Mouse (Mus musculus): ENCODE data around the gene Gm20741. TPM values are rescaled to one million over a fixed set of nuclear protein-coding genes. Genes with fewer than 3 reads are reported as not detected.

Gene Gm20741
- polyA plus RNA-seq, 1 experiment from 2014 or later = not detected

GRCm38 (mm10) chr16:88777596-88777995 lies 34.4 kb downstream of the Gm20741 start, which contains the start of gene Gm5965:
Gm5965 (plus strand) TSS chr16:88777896.
- Histone ChIP-seq H3K27ac (ENCODE audit: low read depth, low read length) (no peak within 1 kb of the TSS), H3K9ac (ENCODE audit: low read length) (no peak within 1 kb of the TSS), H3K9me3 (ENCODE audit: control insufficient read depth, low read length) (no peaks in the 10 kb centered on the region), H3K4me1 (ENCODE audit: control insufficient read depth, insufficient read depth, low read length) (no peaks in the 10 kb centered on the region), H3K36me3 (ENCODE audit: control insufficient read depth, insufficient read depth, low read length) (no peaks in the 10 kb centered on the region), H3K27me3 (ENCODE audit: control insufficient read depth, insufficient read depth, low read length) (no peaks in the 10 kb centered on the region), H3K4me2 (ENCODE audit: low read depth) (no peak within 1 kb of the TSS), H3K4me3 (ENCODE audit: low read depth, low read length) (no peak within 1 kb of the TSS)
- DNase-seq (ENCODE audit: low spot score) (no peak), ATAC-seq (ENCODE audit: insufficient read depth, low FRiP score, low TSS enrichment) (no peak)
- 89% methylated on average over 5 of the region's 6 CpGs for WGBS

GRCm38 (mm10) chr16:88774106-88774505 lies 37.9 kb downstream of the Gm20741 start, which contains the start of gene 2310057N15Rik:
2310057N15Rik (minus strand) TSS chr16:88774206.
- Histone ChIP-seq H3K36me3 (ENCODE audit: control insufficient read depth, insufficient read depth, low read length) (no peaks in the 10 kb centered on the region), H3K4me3 (ENCODE audit: low read depth, low read length) (no peak within 1 kb of the TSS), H3K9ac (ENCODE audit: low read length) (no peak within 1 kb of the TSS), H3K4me1 (ENCODE audit: control insufficient read depth, insufficient read depth, low read length) (no peaks in the 10 kb centered on the region), H3K27ac (ENCODE audit: low read depth, low read length) (no peak within 1 kb of the TSS), H3K4me2 (ENCODE audit: low read depth) (no peak within 1 kb of the TSS), H3K9me3 (ENCODE audit: control insufficient read depth, low read length) (no peaks in the 10 kb centered on the region), H3K27me3 (ENCODE audit: control insufficient read depth, insufficient read depth, low read length) (no peaks in the 10 kb centered on the region)
- ATAC-seq (ENCODE audit: insufficient read depth, low FRiP score, low TSS enrichment) (no peak), DNase-seq (ENCODE audit: low spot score) (no peak)
- 86% methylated on average over 2 of the region's 2 CpGs for WGBS

Other genes with a start within 250 kb of the Gm20741 start
- 1.3 and 1.4 TPM in 2 replicates for gene Cldn8, start 249.0 kb downstream of the Gm20741 start, polyA plus RNA-seq (2014; fragmentation: Nextera tagmentation; extraction: Ambion mirVana)
- gene Krtap24-1, start 199.9 kb downstream of the Gm20741 start, polyA plus RNA-seq (2014; fragmentation: Nextera tagmentation; extraction: Ambion mirVana) = not detected in 2 replicates
- gene 2310079G19Rik, start 184.6 kb downstream of the Gm20741 start, polyA plus RNA-seq (2014; fragmentation: Nextera tagmentation; extraction: Ambion mirVana) = not detected in 2 replicates
- not detected in 2 replicates for gene Krtap26-1, start 164.4 kb downstream of the Gm20741 start, polyA plus RNA-seq (2014; fragmentation: Nextera tagmentation; extraction: Ambion mirVana)
- gene Krtap27-1, start 140.5 kb downstream of the Gm20741 start, polyA plus RNA-seq (2014; fragmentation: Nextera tagmentation; extraction: Ambion mirVana) = not detected in 2 replicates
- not detected in 2 replicates for gene 2310061N02Rik, start 104.3 kb downstream of the Gm20741 start, polyA plus RNA-seq (2014; fragmentation: Nextera tagmentation; extraction: Ambion mirVana)
- gene Krtap13-1, start 83.4 kb downstream of the Gm20741 start, polyA plus RNA-seq (2014; fragmentation: Nextera tagmentation; extraction: Ambion mirVana) = not detected in 2 replicates
- not detected in 2 replicates for gene Krtap13, start 60.6 kb downstream of the Gm20741 start, polyA plus RNA-seq (2014; fragmentation: Nextera tagmentation; extraction: Ambion mirVana)
- not detected in 2 replicates for gene 2310034C09Rik, start 53.4 kb downstream of the Gm20741 start, polyA plus RNA-seq (2014; fragmentation: Nextera tagmentation; extraction: Ambion mirVana)
- gene 2310057N15Rik, start 38.0 kb downstream of the Gm20741 start, polyA plus RNA-seq (2014; fragmentation: Nextera tagmentation; extraction: Ambion mirVana) = not detected in 2 replicates
- not detected in 2 replicates for gene Gm5965, start 34.3 kb downstream of the Gm20741 start, polyA plus RNA-seq (2014; fragmentation: Nextera tagmentation; extraction: Ambion mirVana)
- gene Krtap15, start 8.0 kb upstream of the Gm20741 start, polyA plus RNA-seq (2014; fragmentation: Nextera tagmentation; extraction: Ambion mirVana) = not detected in 2 replicates
- not detected in 2 replicates for gene Krtap14, start 13.9 kb upstream of the Gm20741 start, polyA plus RNA-seq (2014; fragmentation: Nextera tagmentation; extraction: Ambion mirVana)
- not detected in 2 replicates for gene Krtap19-1, start 57.2 kb upstream of the Gm20741 start, polyA plus RNA-seq (2014; fragmentation: Nextera tagmentation; extraction: Ambion mirVana)
- not detected in 2 replicates for gene Krtap19-2, start 62.0 kb upstream of the Gm20741 start, polyA plus RNA-seq (2014; fragmentation: Nextera tagmentation; extraction: Ambion mirVana)
- gene Krtap19-3, start 65.8 kb upstream of the Gm20741 start, polyA plus RNA-seq (2014; fragmentation: Nextera tagmentation; extraction: Ambion mirVana) = not detected in 2 replicates
- gene Krtap19-4, start 72.9 kb upstream of the Gm20741 start, polyA plus RNA-seq (2014; fragmentation: Nextera tagmentation; extraction: Ambion mirVana) = not detected in 2 replicates
- gene Krtap19-5, start 84.2 kb upstream of the Gm20741 start, polyA plus RNA-seq (2014; fragmentation: Nextera tagmentation; extraction: Ambion mirVana) = not detected in 2 replicates
- gene Krtap19-9b, start 120.0 kb upstream of the Gm20741 start, polyA plus RNA-seq (2014; fragmentation: Nextera tagmentation; extraction: Ambion mirVana) = not detected in 2 replicates
- gene Krtap16-3, start 150.7 kb upstream of the Gm20741 start, polyA plus RNA-seq (2014; fragmentation: Nextera tagmentation; extraction: Ambion mirVana) = not detected in 2 replicates
- not detected in 2 replicates for gene Krtap22-2, start 198.5 kb upstream of the Gm20741 start, polyA plus RNA-seq (2014; fragmentation: Nextera tagmentation; extraction: Ambion mirVana)
- gene Gm10229, start 203.1 kb upstream of the Gm20741 start, polyA plus RNA-seq (2014; fragmentation: Nextera tagmentation; extraction: Ambion mirVana) = not detected in 2 replicates
- not detected in 2 replicates for gene Krtap6-1, start 219.5 kb upstream of the Gm20741 start, polyA plus RNA-seq (2014; fragmentation: Nextera tagmentation; extraction: Ambion mirVana)
- not detected in 2 replicates for gene Gm10228, start 229.3 kb upstream of the Gm20741 start, polyA plus RNA-seq (2014; fragmentation: Nextera tagmentation; extraction: Ambion mirVana)
- not detected in 2 replicates for gene Krtap6-5, start 235.7 kb upstream of the Gm20741 start, polyA plus RNA-seq (2014; fragmentation: Nextera tagmentation; extraction: Ambion mirVana)

Measured in neural tube, embryonic 11.5 days (tissue).